In genomic region chr9:13565343-13566019, GRCm38 (mm10) we compare ENCODE assay signal across 19 mouse cellular contexts.
DNase-seq lines count a peak whose midpoint lies in the region; ATAC-seq and TF ChIP-seq lines count a peak whose summit lies in the region.
"Had no signal": no experiment of that assay in that cellular context is flagged by ENCODE, and none has a peak within 500 bp of the region (broad histone marks: within the 10 kb centered on the region; RNA-seq: fewer than 3 reads in every experiment).

No protein-coding gene starts in this region.

- peaks cover 28% of the 10 kb centered on the region for H3K4me1 ChIP-seq in heart, embryonic 12.5 days (replicated peaks)
- H3K4me1 ChIP-seq in midbrain, postnatal 0 days (ENCODE audit: insufficient read depth, low read length), result peaks cover 8% of the 10 kb centered on the region; the same call in 1 of the 2 replicates
- H3K4me1 ChIP-seq in midbrain, embryonic 14.5 days (ENCODE audit: control insufficient read depth, insufficient read depth, low read length), result 0 out of 2 replicates have a peak, but pooled peaks cover 5% of the 10 kb centered on the region
- H3K4me1 ChIP-seq in neural tube, embryonic 15.5 days, result peaks cover 27% of the 10 kb centered on the region
- H3K4me1 ChIP-seq: liver, embryonic 15.5 days had no signal

- DNase-seq in cerebellum, adult 9-10 months, result peak; percentile 55
- DNase-seq in cerebellum, postnatal 4 days (ENCODE audit: low spot score in 2 of 2), result no peak
- peak; percentile 80 for DNase-seq in heart, adult 11 months
- DNase-seq in midbrain, postnatal 0 days (ENCODE audit: low spot score), result peak; percentile 28
- no peak for DNase-seq in midbrain, embryonic 14.5 days
- no peak for DNase-seq in kidney, postnatal 10 days
- DNase-seq: gastrocnemius, adult 2 months; kidney, adult 2 months; kidney, postnatal 25 days; layer of hippocampus, adult 9-11 months; lung, postnatal 14 days had no signal

- no peak overlapping the region for H3K27ac ChIP-seq in heart, embryonic 12.5 days (ENCODE audit: poor library complexity, severe bottlenecking)
- H3K27ac ChIP-seq in midbrain, postnatal 0 days (ENCODE audit: low read depth, low read length), result no peak overlapping the region
- no peak overlapping the region for H3K27ac ChIP-seq in midbrain, embryonic 14.5 days (replicated peaks; ENCODE audit: low read depth, low read length)
- H3K27ac ChIP-seq in neural tube, embryonic 15.5 days (replicated peaks), result no peak overlapping the region; the same call in 1 of the 2 replicates
- H3K27ac ChIP-seq: gastrocnemius, adult 2 months; heart, adult 2 months; hindbrain, embryonic 12.5 days; liver, embryonic 15.5 days; stomach, embryonic 15.5 days had no signal

- no peak for ATAC-seq in heart, embryonic 12.5 days (ENCODE audit: insufficient number of reproducible peaks, low FRiP score)
- ATAC-seq in midbrain, postnatal 0 days (ENCODE audit: low FRiP score), result no peak
- no peak for ATAC-seq in midbrain, embryonic 14.5 days (ENCODE audit: low FRiP score, low TSS enrichment)
- ATAC-seq in neural tube, embryonic 15.5 days (ENCODE audit: low FRiP score), result 0 out of 2 replicates have a peak, but pooled peaks have one; percentile 19
- ATAC-seq: Patski had no signal

- no peak overlapping the region for H3K9ac ChIP-seq in heart, embryonic 12.5 days
- H3K9ac ChIP-seq in midbrain, postnatal 0 days (replicated peaks; ENCODE audit: low read length, poor library complexity, severe bottlenecking), result no peak overlapping the region
- H3K9ac ChIP-seq in midbrain, embryonic 14.5 days (replicated peaks; ENCODE audit: low read length), result no peak overlapping the region
- 0 out of 2 replicates have a peak overlapping the region, but pooled peaks have one; percentile 7 for H3K9ac ChIP-seq in neural tube, embryonic 15.5 days (replicated peaks)
- H3K9ac ChIP-seq: hindbrain, embryonic 12.5 days; liver, embryonic 15.5 days; stomach, embryonic 15.5 days had no signal

- 79% methylated on average over 11 of the region's 11 CpGs for WGBS in heart, embryonic 12.5 days
- 59% methylated on average over 11 of the region's 11 CpGs for WGBS in midbrain, postnatal 0 days
- 56% methylated on average over 11 of the region's 11 CpGs for WGBS in midbrain, embryonic 14.5 days
- WGBS in neural tube, embryonic 15.5 days, result 40% methylated on average over 11 of the region's 11 CpGs

- TF ChIP-seq CTCF in midbrain, postnatal 0 days (IDR thresholded peaks at IDR 0.05), result no peak

- no peaks in the 10 kb centered on the region for H3K27me3 ChIP-seq in heart, embryonic 12.5 days (replicated peaks)
- H3K27me3 ChIP-seq in midbrain, postnatal 0 days (ENCODE audit: insufficient read depth, low read length), result no peaks in the 10 kb centered on the region
- H3K27me3 ChIP-seq in midbrain, embryonic 14.5 days (ENCODE audit: control insufficient read depth, insufficient read depth, low read length), result no peaks in the 10 kb centered on the region
- H3K27me3 ChIP-seq in neural tube, embryonic 15.5 days (replicated peaks), result no peaks in the 10 kb centered on the region
- H3K27me3 ChIP-seq: hindbrain, embryonic 12.5 days; liver, embryonic 15.5 days; Patski; stomach, embryonic 15.5 days had no signal

- H3K36me3 ChIP-seq in heart, embryonic 12.5 days, result no peaks in the 10 kb centered on the region
- no peaks in the 10 kb centered on the region for H3K36me3 ChIP-seq in midbrain, postnatal 0 days (ENCODE audit: insufficient read depth, low read length)
- H3K36me3 ChIP-seq in midbrain, embryonic 14.5 days (ENCODE audit: control insufficient read depth, insufficient read depth, low read length), result no peaks in the 10 kb centered on the region
- H3K36me3 ChIP-seq in neural tube, embryonic 15.5 days, result no peaks in the 10 kb centered on the region
- H3K36me3 ChIP-seq: hindbrain, embryonic 12.5 days; liver, embryonic 15.5 days; stomach, embryonic 15.5 days had no signal

- no peak overlapping the region for H3K4me2 ChIP-seq in heart, embryonic 12.5 days
- H3K4me2 ChIP-seq in midbrain, postnatal 0 days (ENCODE audit: low read depth, low read length, poor library complexity, severe bottlenecking), result no peak overlapping the region
- no peak overlapping the region for H3K4me2 ChIP-seq in midbrain, embryonic 14.5 days (ENCODE audit: low read length)
- H3K4me2 ChIP-seq in neural tube, embryonic 15.5 days, result no peak overlapping the region
- H3K4me2 ChIP-seq: hindbrain, embryonic 12.5 days; liver, embryonic 15.5 days; stomach, embryonic 15.5 days had no signal

- H3K4me3 ChIP-seq in heart, embryonic 12.5 days, result no peak overlapping the region
- H3K4me3 ChIP-seq in midbrain, postnatal 0 days (ENCODE audit: low read depth, low read length), result no peak overlapping the region
- H3K4me3 ChIP-seq in midbrain, embryonic 14.5 days (replicated peaks; ENCODE audit: low read depth, low read length), result no peak overlapping the region
- no peak overlapping the region for H3K4me3 ChIP-seq in neural tube, embryonic 15.5 days (replicated peaks)
- H3K4me3 ChIP-seq: gastrocnemius, adult 2 months; heart, adult 2 months; hindbrain, embryonic 12.5 days; liver, embryonic 15.5 days; megakaryocyte, embryonic 14.5 days; stomach, embryonic 15.5 days had no signal

- H3K9me3 ChIP-seq in heart, embryonic 12.5 days (replicated peaks), result no peaks in the 10 kb centered on the region
- H3K9me3 ChIP-seq in midbrain, postnatal 0 days (ENCODE audit: low read length), result no peaks in the 10 kb centered on the region
- H3K9me3 ChIP-seq in midbrain, embryonic 14.5 days (ENCODE audit: control insufficient read depth, low read length), result no peaks in the 10 kb centered on the region
- no peaks in the 10 kb centered on the region for H3K9me3 ChIP-seq in neural tube, embryonic 15.5 days (replicated peaks)
- H3K9me3 ChIP-seq: hindbrain, embryonic 12.5 days; liver, embryonic 15.5 days; megakaryocyte, embryonic 14.5 days; stomach, embryonic 15.5 days had no signal

Comparison
In these comparisons a context has a peak if more than half of its experiments do, and no peak if none do; other contexts are left out.
1. DNase-seq: peak in cerebellum, adult 9-10 months (single experiment), heart, adult 11 months (single experiment) and midbrain, postnatal 0 days (single experiment); none in cerebellum, postnatal 4 days (0 of 2), midbrain, embryonic 14.5 days (single experiment) and kidney, postnatal 10 days (single experiment).